In genomic region chr10:83120938-83121337, GRCm38 (mm10) we compare ENCODE assay signal across 26 mouse cellular contexts.
DNase-seq lines count a peak whose midpoint lies in the region; TF ChIP-seq lines count a peak whose summit lies in the region.
"Had no signal": no experiment of that assay in that cellular context is flagged by ENCODE, and none has a peak within 500 bp of the region (broad histone marks: within the 10 kb centered on the region; RNA-seq: fewer than 3 reads in every experiment).

No protein-coding gene starts in this region.

- no peak overlapping the region for H3K4me3 ChIP-seq in MEL (ENCODE audit: control insufficient read depth in 1 of 2, insufficient read depth in 1 of 2, low read depth in 2 of 2, low read length in 2 of 2)
- no peak overlapping the region for H3K4me3 ChIP-seq in small intestine, adult 2 months (ENCODE audit: low read depth, low read length)
- H3K4me3 ChIP-seq: embryonic facial prominence, embryonic 10.5 days; embryonic facial prominence, embryonic 13.5 days; erythroblast, embryonic 14.5 days; forebrain, embryonic 12.5 days; forebrain, embryonic 15.5 days; heart, embryonic 12.5 days; heart, embryonic 15.5 days; hindbrain, embryonic 10.5 days; hindbrain, embryonic 13.5 days; intestine, embryonic 15.5 days had no signal

- H3K36me3 ChIP-seq in MEL (ENCODE audit: control insufficient read depth in 1 of 2, insufficient read depth in 2 of 2, low read length in 2 of 2), result no peaks in the 10 kb centered on the region
- no peaks in the 10 kb centered on the region for H3K36me3 ChIP-seq in small intestine, adult 2 months (ENCODE audit: control insufficient read depth, insufficient read depth, low read length)
- H3K36me3 ChIP-seq: embryonic facial prominence, embryonic 10.5 days; embryonic facial prominence, embryonic 13.5 days; forebrain, embryonic 12.5 days; forebrain, embryonic 15.5 days; heart, embryonic 12.5 days; heart, embryonic 15.5 days; hindbrain, embryonic 10.5 days; hindbrain, embryonic 13.5 days; intestine, embryonic 15.5 days had no signal

- no peak for TF ChIP-seq CTCF in MEL (IDR thresholded peaks at IDR 0.05 in 2 of 3, conservative IDR thresholded peaks at IDR 0.05 in 1 of 3; ENCODE audit: control insufficient read depth in 1 of 3, insufficient read depth in 1 of 3, low read depth in 2 of 3, low read length in 3 of 3, poor library complexity in 1 of 3, severe bottlenecking in 1 of 3)
- no peak for TF ChIP-seq CTCF in small intestine, adult 2 months (IDR thresholded peaks at IDR 0.05; ENCODE audit: extremely low read depth, insufficient read length, insufficient replicate concordance, low read depth, low read length)

- TF ChIP-seq EP300 in MEL (IDR thresholded peaks at IDR 0.05; ENCODE audit: low read depth in 1 of 2, low read length in 2 of 2), result no peak

- H3K27ac ChIP-seq in MEL (ENCODE audit: control insufficient read depth, low read depth, low read length), result no peak overlapping the region
- H3K27ac ChIP-seq in small intestine, adult 2 months (ENCODE audit: insufficient read depth, low read depth, low read length), result peak overlapping the region; percentile 45
- H3K27ac ChIP-seq: embryonic facial prominence, embryonic 10.5 days; embryonic facial prominence, embryonic 13.5 days; forebrain, embryonic 12.5 days; forebrain, embryonic 15.5 days; heart, embryonic 15.5 days; hindbrain, embryonic 10.5 days; hindbrain, embryonic 13.5 days; intestine, embryonic 15.5 days had no signal

- H3K9me3 ChIP-seq in MEL (replicated peaks; ENCODE audit: insufficient read depth, low read length), result no peaks in the 10 kb centered on the region
- H3K9me3 ChIP-seq: embryonic facial prominence, embryonic 10.5 days; embryonic facial prominence, embryonic 13.5 days; forebrain, embryonic 12.5 days; forebrain, embryonic 15.5 days; heart, embryonic 12.5 days; heart, embryonic 15.5 days; hindbrain, embryonic 10.5 days; hindbrain, embryonic 13.5 days; intestine, embryonic 15.5 days had no signal

- H3K4me1 ChIP-seq in MEL (ENCODE audit: control insufficient read depth in 1 of 2, insufficient read depth in 2 of 2, low read length in 2 of 2), result no peaks in the 10 kb centered on the region
- peaks cover 27% of the 10 kb centered on the region for H3K4me1 ChIP-seq in small intestine, adult 2 months (ENCODE audit: control insufficient read depth, insufficient read depth, insufficient read length, low read length)

- 19% methylated on average over 3 of the region's 4 CpGs for WGBS in small intestine, adult 2 months

- H3K27me3 ChIP-seq in MEL (ENCODE audit: control insufficient read depth in 1 of 2, insufficient read depth in 2 of 2, low read length in 2 of 2), result no peaks in the 10 kb centered on the region
- no peaks in the 10 kb centered on the region for H3K27me3 ChIP-seq in small intestine, adult 2 months (ENCODE audit: control insufficient read depth, insufficient read depth, low read length)
- H3K27me3 ChIP-seq: embryonic facial prominence, embryonic 13.5 days; forebrain, embryonic 12.5 days; forebrain, embryonic 15.5 days; heart, embryonic 12.5 days; heart, embryonic 15.5 days; hindbrain, embryonic 13.5 days; intestine, embryonic 15.5 days had no signal

- peak; percentile 63 for DNase-seq in adrenal gland, postnatal 10 days
- no peak for DNase-seq in adrenal gland, adult 18-20 months (ENCODE audit: low spot score in 2 of 2)
- peak; percentile 24 for DNase-seq in lung, postnatal 36 days
- DNase-seq in lung, adult 18-20 months, result no peak
- DNase-seq in MEL (ENCODE audit: low read depth, low spot score), result no peak
- no peak for DNase-seq in left cerebral cortex, adult 18-20 months (ENCODE audit: low spot score in 2 of 2)
- DNase-seq in cerebellum, postnatal 25 days, result no peak
- DNase-seq: cerebellum, adult 11 months; cerebellum, adult 9-11 months; cerebellum, postnatal 36 days; embryo, embryonic 11 days; gastrocnemius, postnatal 25 days; heart, adult 18-20 months; heart, postnatal 10 days; heart, postnatal 36 days had no signal

- TF ChIP-seq POLR2A in MEL (IDR thresholded peaks at IDR 0.05; ENCODE audit: control insufficient read depth in 1 of 2, insufficient read depth in 1 of 2, low read depth in 1 of 2, low read length in 2 of 2, poor library complexity in 1 of 2), result no peak
- no peak for TF ChIP-seq POLR2A in small intestine, adult 2 months (IDR thresholded peaks at IDR 0.05; ENCODE audit: low read depth, low read length)

- no peaks in the 10 kb centered on the region for H3K79me2 ChIP-seq in MEL (ENCODE audit: control insufficient read depth, insufficient read depth, low read length, poor library complexity)

- no peak for TF ChIP-seq RAD21 in MEL (IDR thresholded peaks at IDR 0.05; ENCODE audit: low read depth, low read length)

- H3K9ac ChIP-seq in MEL (ENCODE audit: control insufficient read depth, low read depth, low read length, poor library complexity, severe bottlenecking), result no peak overlapping the region
- H3K9ac ChIP-seq: embryonic facial prominence, embryonic 13.5 days; forebrain, embryonic 12.5 days; forebrain, embryonic 15.5 days; heart, embryonic 12.5 days; heart, embryonic 15.5 days; hindbrain, embryonic 13.5 days; intestine, embryonic 15.5 days had no signal

TF ChIP-seq in MEL, 35 proteins besides CTCF, POLR2A, EP300 and RAD21:
- TF ChIP-seq GATA1 (IDR thresholded peaks at IDR 0.05; ENCODE audit: low read depth, low read length) (0 out of 2 replicates have a peak, but pooled peaks have one; percentile 56), UBTF (IDR thresholded peaks at IDR 0.05; ENCODE audit: borderline replicate concordance, insufficient read depth, low read depth, low read length) (no peak)
TF ChIP-seq in MEL: peak in this region for 1.

Comparison
In these comparisons a context has a peak if more than half of its experiments do, and no peak if none do; other contexts are left out.
1. DNase-seq: peak in adrenal gland, postnatal 10 days (single experiment) and lung, postnatal 36 days (single experiment); none in adrenal gland, adult 18-20 months (0 of 2), lung, adult 18-20 months (0 of 2), MEL (single experiment), left cerebral cortex, adult 18-20 months (0 of 2) and cerebellum, postnatal 25 days (0 of 2).